ENCODE assay signal across 11 mouse cellular contexts in the genomic region with DNA sequence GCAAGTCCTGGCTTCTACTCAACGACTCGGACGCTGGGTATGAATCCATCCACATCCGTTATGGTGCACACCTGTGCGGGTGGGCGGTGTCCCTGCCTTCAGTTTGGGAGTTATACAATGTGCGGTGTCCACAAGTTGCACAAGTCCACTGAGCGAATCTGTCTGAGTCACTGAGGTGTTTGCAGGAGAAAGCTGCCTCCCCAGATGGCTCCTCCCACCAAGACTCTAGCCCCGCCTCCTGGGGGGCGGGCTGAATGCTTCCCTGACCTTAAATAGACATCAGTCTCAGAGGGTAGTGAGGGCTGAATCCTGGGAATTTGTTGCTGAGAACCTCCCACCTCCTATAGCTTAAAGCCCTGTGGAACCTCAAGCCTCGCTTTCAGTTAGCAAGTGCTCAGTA. TPM values are rescaled to one million over a fixed set of nuclear protein-coding genes. Genes with fewer than 3 reads are reported as not detected.
A peak's percentile ranks its signal among the peaks of the same experiment; 100 is the strongest.
DNase-seq lines count a peak whose midpoint lies in the region; ATAC-seq and TF ChIP-seq lines count a peak whose summit lies in the region.
"Had no signal": no experiment of that assay in that cellular context is flagged by ENCODE, and none has a peak within 500 bp of the region (broad histone marks: within the 10 kb centered on the region; RNA-seq: fewer than 3 reads in every experiment).

No protein-coding gene starts in this region.

- TF ChIP-seq CTCF in ES-Bruce4 (IDR thresholded peaks at IDR 0.05; ENCODE audit: low read depth, low read length): no peak
- no peak for TF ChIP-seq CTCF in bone marrow macrophage, adult 2 months (IDR thresholded peaks at IDR 0.05; ENCODE audit: low read depth, low read length)

- H3K36me3 ChIP-seq in ES-Bruce4 (ENCODE audit: control insufficient read depth, insufficient read depth, low read length, poor library complexity, severe bottlenecking): no peaks in the 10 kb centered on the region
- no peaks in the 10 kb centered on the region for H3K36me3 ChIP-seq in kidney, embryonic 16.5 days (ENCODE audit: insufficient read depth, low read length)
- H3K36me3 ChIP-seq in lung, embryonic 16.5 days (ENCODE audit: control insufficient read depth, insufficient read depth, low read length): no peaks in the 10 kb centered on the region
- H3K36me3 ChIP-seq: heart, embryonic 13.5 days had no signal

- no peaks in the 10 kb centered on the region for H3K4me1 ChIP-seq in ES-Bruce4 (ENCODE audit: control insufficient read depth, insufficient read depth, low read length)
- H3K4me1 ChIP-seq in bone marrow macrophage, adult 2 months (ENCODE audit: control insufficient read depth, insufficient read depth, low read length): peaks cover 7% of the 10 kb centered on the region; the same call in 1 of the 2 replicates
- H3K4me1 ChIP-seq in kidney, embryonic 16.5 days (ENCODE audit: insufficient read depth, low read length): peaks cover 30% of the 10 kb centered on the region
- H3K4me1 ChIP-seq in lung, embryonic 16.5 days (replicated peaks; ENCODE audit: control insufficient read depth, insufficient read depth, low read length): peaks cover 10% of the 10 kb centered on the region

- no peak for TF ChIP-seq EP300 in ES-Bruce4 (IDR thresholded peaks at IDR 0.05; ENCODE audit: insufficient read depth, low read depth, low read length)

- peak overlapping the region; percentile 46; the same call in 1 of the 2 replicates for H3K4me3 ChIP-seq in ES-Bruce4 (ENCODE audit: low read depth, low read length)
- peak overlapping the region; percentile 27; the same call in 1 of the 2 replicates for H3K4me3 ChIP-seq in bone marrow macrophage, adult 2 months (ENCODE audit: insufficient read depth, low read length)
- H3K4me3 ChIP-seq in kidney, embryonic 16.5 days (ENCODE audit: low read length): no peak overlapping the region
- no peak overlapping the region for H3K4me3 ChIP-seq in lung, embryonic 16.5 days (ENCODE audit: low read length)
- H3K4me3 ChIP-seq: heart, embryonic 13.5 days had no signal

- ATAC-seq in kidney, embryonic 16.5 days (ENCODE audit: low FRiP score, low TSS enrichment): peak; percentile 49
- ATAC-seq in lung, embryonic 16.5 days (ENCODE audit: low read depth): peak; percentile 28; the same call in 1 of the 2 replicates
- ATAC-seq in activated CD4-positive, CD25-positive, alpha-beta regulatory T cell, adult 4 months: no peak
- ATAC-seq: forebrain, embryonic 16.5 days; midbrain, embryonic 16.5 days had no signal

- WGBS in kidney, embryonic 16.5 days: 81% methylated on average over 11 of the region's 11 CpGs
- 87% methylated on average over 11 of the region's 11 CpGs for WGBS in lung, embryonic 16.5 days

- H3K9ac ChIP-seq in ES-Bruce4 (ENCODE audit: low read depth, poor library complexity, severe bottlenecking): no peak overlapping the region
- H3K9ac ChIP-seq in kidney, embryonic 16.5 days (replicated peaks; ENCODE audit: low read length): no peak overlapping the region
- no peak overlapping the region for H3K9ac ChIP-seq in lung, embryonic 16.5 days (ENCODE audit: low read length)
- H3K9ac ChIP-seq: heart, embryonic 13.5 days had no signal

- H3K9me3 ChIP-seq in ES-Bruce4 (replicated peaks; ENCODE audit: control insufficient read depth, insufficient read depth, low read length, poor library complexity, severe bottlenecking): no peaks in the 10 kb centered on the region
- no peaks in the 10 kb centered on the region for H3K9me3 ChIP-seq in kidney, embryonic 16.5 days (ENCODE audit: low read length)
- no peaks in the 10 kb centered on the region for H3K9me3 ChIP-seq in lung, embryonic 16.5 days (ENCODE audit: control insufficient read depth, low read length)
- H3K9me3 ChIP-seq: heart, embryonic 13.5 days had no signal

- H3K4me2 ChIP-seq in kidney, embryonic 16.5 days (replicated peaks; ENCODE audit: low read depth, low read length): peak overlapping the region; percentile 38
- peak overlapping the region; percentile 9; the same call in 1 of the 2 replicates for H3K4me2 ChIP-seq in lung, embryonic 16.5 days (ENCODE audit: low read depth, low read length)
- H3K4me2 ChIP-seq: heart, embryonic 13.5 days had no signal

- H3K27me3 ChIP-seq in ES-Bruce4 (ENCODE audit: control insufficient read depth, insufficient read depth, low read length, poor library complexity, severe bottlenecking): no peaks in the 10 kb centered on the region
- H3K27me3 ChIP-seq in kidney, embryonic 16.5 days (ENCODE audit: insufficient read depth, low read length): no peaks in the 10 kb centered on the region
- no peaks in the 10 kb centered on the region for H3K27me3 ChIP-seq in lung, embryonic 16.5 days (ENCODE audit: control insufficient read depth, insufficient read depth, low read depth, low read length)
- H3K27me3 ChIP-seq: heart, embryonic 13.5 days had no signal

- DNase-seq in cerebellum, postnatal 14 days: no peak
- no peak for DNase-seq in adipocyte (ENCODE audit: low spot score)
- no peak for DNase-seq in heart, adult 9 months (ENCODE audit: low spot score in 2 of 2)

- no peak overlapping the region for H3K27ac ChIP-seq in ES-Bruce4 (ENCODE audit: insufficient read depth, low read length)
- H3K27ac ChIP-seq in bone marrow macrophage, adult 2 months (ENCODE audit: insufficient read depth, low read depth, low read length): no peak overlapping the region
- H3K27ac ChIP-seq in kidney, embryonic 16.5 days (ENCODE audit: low read length): peak overlapping the region; percentile 84
- no peak overlapping the region for H3K27ac ChIP-seq in lung, embryonic 16.5 days (ENCODE audit: low read length)
- H3K27ac ChIP-seq: heart, embryonic 13.5 days had no signal

- TF ChIP-seq POLR2A in ES-Bruce4 (IDR thresholded peaks at IDR 0.05; ENCODE audit: insufficient read depth, low read length): no peak
- TF ChIP-seq POLR2A in bone marrow macrophage, adult 2 months (IDR thresholded peaks at IDR 0.05; ENCODE audit: borderline replicate concordance, low read depth, low read length): no peak

RNA-seq across cellular contexts. Expression of gene Ctnnb1, which starts 35.6 kb away (rescaled TPM):
- polyA plus RNA-seq in ES-Bruce4 (2011; ENCODE audit: insufficient read depth, insufficient read length, low read depth, missing spikeins): 826 and 830 TPM in 2 replicates
- 234 and 237 TPM in 2 replicates for polyA plus RNA-seq in bone marrow macrophage, adult 2 months (2012; ENCODE audit: insufficient read depth, insufficient read length, missing spikeins)
- 639 and 663 TPM in 2 replicates for polyA plus RNA-seq in kidney, embryonic 16.5 days (2015; fragmentation: Nextera tagmentation; extraction: Ambion mirVana)
- 523 and 564 TPM in 2 replicates for polyA plus RNA-seq in lung, embryonic 16.5 days (2015; fragmentation: Nextera tagmentation; extraction: Ambion mirVana)
- polyA plus RNA-seq in activated CD4-positive, CD25-positive, alpha-beta regulatory T cell, adult 4 months (2017; shearing (Covaris generic)): 10 to 100 TPM; 72.8 to 83.1 TPM

Comparison
In these comparisons a context has a peak if more than half of its experiments do, and no peak if none do; other contexts are left out.
1. H3K4me3 ChIP-seq: peak in ES-Bruce4 (single experiment) and bone marrow macrophage, adult 2 months (single experiment); none in kidney, embryonic 16.5 days (single experiment) and lung, embryonic 16.5 days (single experiment).